Mouse (Mus musculus) mouse embryonic stem cell (cell line): Measurements from ENCODE around the gene Dnah9.

Experiments used
- in situ Hi-C, 2 experiments: fragments of 300-500 bp; cut with MboI; formaldehyde crosslinking; loops; 1 replicate in 1 of 2; 3 replicates in 1 of 2; pipeline ENCODE4 v1.14.3; 2019 to 2020; ENCODE audit warnings: low sequenced_read_pairs in 2 of 2, low pct_unique_long_range_greater_than_20kb in 1 of 2, mixed read lengths in 1 of 2; ENCODE audit not compliant: unreplicated experiment in 1 of 2

Dnah9 gene

GRCm38 (mm10) chr11:66167801-66168651 lies at the start of gene Dnah9:
TSS of gene Dnah9 (minus strand) at chr11:66168551.
- in situ Hi-C loops, result no loop called here

GRCm38 (mm10) chr11:66188627-66189287 lies 20.4 kb upstream of the Dnah9 start:
- in situ Hi-C loops, result no loop called here

- in situ Hi-C loops, result no loop called here
These were observed 19.8 kb upstream of the Dnah9 start for GRCm38 (mm10) chr11:66188146-66188545.

GRCm38 (mm10) chr11:66177781-66178180 lies 9.4 kb upstream of the Dnah9 start:
- in situ Hi-C loops, result no loop called here

GRCm38 (mm10) chr11:66164022-66164421 lies 4.3 kb downstream of the Dnah9 start:
- in situ Hi-C loops, result no loop called here

GRCm38 (mm10) chr11:66140631-66141252 lies 27.6 kb downstream of the Dnah9 start:
- in situ Hi-C loops, result no loop called here

GRCm38 (mm10) chr11:66134826-66135225 lies 33.5 kb downstream of the Dnah9 start:
- in situ Hi-C loops, result no loop called here

- in situ Hi-C loops, result no loop called here
These were observed 42.2 kb downstream of the Dnah9 start for GRCm38 (mm10) chr11:66126150-66126549.

- in situ Hi-C loops, result no loop called here
These were observed 43.9 kb downstream of the Dnah9 start for GRCm38 (mm10) chr11:66124496-66124895.

GRCm38 (mm10) chr11:66122017-66122416 lies 46.3 kb downstream of the Dnah9 start:
- in situ Hi-C loops, result no loop called here

GRCm38 (mm10) chr11:66083663-66084254 lies 84.6 kb downstream of the Dnah9 start:
- in situ Hi-C loops, result no loop called here

- in situ Hi-C loops, result no loop called here
These were observed 95.4 kb downstream of the Dnah9 start for GRCm38 (mm10) chr11:66072921-66073320.

GRCm38 (mm10) chr11:66058956-66059355 lies 109.4 kb downstream of the Dnah9 start:
- in situ Hi-C loops, result no loop called here

- in situ Hi-C loops, result no loop called here
These were observed 117.1 kb downstream of the Dnah9 start for GRCm38 (mm10) chr11:66051294-66051693.

- in situ Hi-C loops, result no loop called here
These were observed 119.2 kb downstream of the Dnah9 start for GRCm38 (mm10) chr11:66049146-66049545.

GRCm38 (mm10) chr11:66046594-66047193 lies 121.7 kb downstream of the Dnah9 start:
- in situ Hi-C loops, result no loop called here

GRCm38 (mm10) chr11:66043635-66044034 lies 124.7 kb downstream of the Dnah9 start:
- in situ Hi-C loops, result no loop called here

GRCm38 (mm10) chr11:66042531-66042930 lies 125.8 kb downstream of the Dnah9 start:
- in situ Hi-C loops, result no loop called here

GRCm38 (mm10) chr11:66025728-66026127 lies 142.6 kb downstream of the Dnah9 start:
- in situ Hi-C loops, result no loop called here
